Mouse (Mus musculus): ENCODE data around the gene Chfr. TPM values are rescaled to one million over a fixed set of nuclear protein-coding genes. Genes with fewer than 3 reads are reported as not detected.

Chfr gene
- polyA plus RNA-seq (2012; rRNA removed), result 100 and 105 TPM in 2 replicates

GRCm38 (mm10) chr5:110135293-110136086 lies at the start of gene Chfr:
Gene Chfr (plus strand): TSS chr5:110135842.
- 2% methylated on average over 46 of the region's 46 CpGs for WGBS
- Histone ChIP-seq H3K4me1 (ENCODE audit: control insufficient read depth, insufficient read depth, low read length) (no peaks in the 10 kb centered on the region), H3K27me3 (ENCODE audit: control insufficient read depth, insufficient read depth, low read length) (no peaks in the 10 kb centered on the region), H3K27ac (ENCODE audit: insufficient read depth, low read length) (peak within 1 kb of the TSS; percentile 24), H3K4me3 (replicated peaks; ENCODE audit: insufficient read depth, low read depth, low read length) (peak within 1 kb of the TSS; percentile 95)
- peak; percentile 99 for DNase-seq
- no peak for TF ChIP-seq CTCF (IDR thresholded peaks at IDR 0.05; ENCODE audit: borderline replicate concordance, insufficient read depth, low read depth, low read length)
- peak; percentile 74 for TF ChIP-seq POLR2A (IDR thresholded peaks at IDR 0.05; ENCODE audit: borderline replicate concordance, insufficient read depth, low read length)

DNA sequence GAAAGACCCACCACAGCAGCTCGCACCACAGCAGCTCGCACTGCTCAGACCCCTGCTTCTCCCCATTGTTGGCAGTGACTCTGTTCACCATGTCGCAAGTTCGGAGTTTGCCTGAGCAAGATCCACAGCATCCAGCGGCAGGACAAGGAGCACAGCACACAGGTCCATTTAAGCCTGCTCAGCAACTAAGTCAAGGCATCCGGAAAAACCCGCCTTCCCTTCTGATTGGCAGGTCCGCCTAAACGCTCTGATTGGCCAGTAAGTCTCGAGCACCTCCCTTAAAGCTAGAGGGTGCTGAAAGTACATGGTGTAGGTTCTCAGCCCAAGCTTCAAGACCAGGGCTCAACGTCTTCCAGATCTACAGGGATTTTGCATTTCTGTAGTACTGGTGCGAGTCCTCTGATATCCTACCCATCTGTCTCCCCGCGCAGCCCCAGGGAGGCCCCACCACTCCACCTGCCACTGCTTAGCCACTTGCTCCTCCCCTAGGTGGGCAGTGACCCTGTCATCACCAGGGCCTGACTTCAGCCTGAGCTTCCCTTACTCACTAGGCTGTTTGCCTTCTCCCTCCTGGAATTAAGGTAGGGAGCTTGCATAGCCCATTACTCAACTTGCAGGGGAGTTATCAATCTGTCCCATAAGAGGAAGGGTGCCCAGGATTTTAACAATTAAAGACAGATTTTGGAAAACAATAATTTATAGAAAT lies 49.3 kb upstream of the Chfr start:
- no peak for DNase-seq
- Histone ChIP-seq H3K27ac (ENCODE audit: insufficient read depth, low read length) (no peak overlapping the region), H3K4me1 (ENCODE audit: control insufficient read depth, insufficient read depth, low read length) (no peaks in the 10 kb centered on the region), H3K27me3 (ENCODE audit: control insufficient read depth, insufficient read depth, low read length) (no peaks in the 10 kb centered on the region), H3K4me3 (replicated peaks; ENCODE audit: insufficient read depth, low read depth, low read length) (no peak overlapping the region)
- WGBS, result 43% methylated on average over 14 of the region's 14 CpGs
- no peak for TF ChIP-seq POLR2A (IDR thresholded peaks at IDR 0.05; ENCODE audit: borderline replicate concordance, insufficient read depth, low read length)
- no peak for TF ChIP-seq CTCF (IDR thresholded peaks at IDR 0.05; ENCODE audit: borderline replicate concordance, insufficient read depth, low read depth, low read length)

GRCm38 (mm10) chr5:110091546-110091945 lies 44.1 kb upstream of the Chfr start:
- no peak overlapping the region for H3K4me3 ChIP-seq (replicated peaks; ENCODE audit: insufficient read depth, low read depth, low read length)
- WGBS, result 55% methylated on average over 2 of the region's 2 CpGs
- no peak for DNase-seq
- no peak for TF ChIP-seq POLR2A (IDR thresholded peaks at IDR 0.05; ENCODE audit: borderline replicate concordance, insufficient read depth, low read length)
- TF ChIP-seq CTCF (IDR thresholded peaks at IDR 0.05; ENCODE audit: borderline replicate concordance, insufficient read depth, low read depth, low read length), result no peak
- H3K27ac ChIP-seq (ENCODE audit: insufficient read depth, low read length), result no peak overlapping the region
- H3K4me1 ChIP-seq (ENCODE audit: control insufficient read depth, insufficient read depth, low read length), result no peaks in the 10 kb centered on the region
- no peaks in the 10 kb centered on the region for H3K27me3 ChIP-seq (ENCODE audit: control insufficient read depth, insufficient read depth, low read length)

DNA sequence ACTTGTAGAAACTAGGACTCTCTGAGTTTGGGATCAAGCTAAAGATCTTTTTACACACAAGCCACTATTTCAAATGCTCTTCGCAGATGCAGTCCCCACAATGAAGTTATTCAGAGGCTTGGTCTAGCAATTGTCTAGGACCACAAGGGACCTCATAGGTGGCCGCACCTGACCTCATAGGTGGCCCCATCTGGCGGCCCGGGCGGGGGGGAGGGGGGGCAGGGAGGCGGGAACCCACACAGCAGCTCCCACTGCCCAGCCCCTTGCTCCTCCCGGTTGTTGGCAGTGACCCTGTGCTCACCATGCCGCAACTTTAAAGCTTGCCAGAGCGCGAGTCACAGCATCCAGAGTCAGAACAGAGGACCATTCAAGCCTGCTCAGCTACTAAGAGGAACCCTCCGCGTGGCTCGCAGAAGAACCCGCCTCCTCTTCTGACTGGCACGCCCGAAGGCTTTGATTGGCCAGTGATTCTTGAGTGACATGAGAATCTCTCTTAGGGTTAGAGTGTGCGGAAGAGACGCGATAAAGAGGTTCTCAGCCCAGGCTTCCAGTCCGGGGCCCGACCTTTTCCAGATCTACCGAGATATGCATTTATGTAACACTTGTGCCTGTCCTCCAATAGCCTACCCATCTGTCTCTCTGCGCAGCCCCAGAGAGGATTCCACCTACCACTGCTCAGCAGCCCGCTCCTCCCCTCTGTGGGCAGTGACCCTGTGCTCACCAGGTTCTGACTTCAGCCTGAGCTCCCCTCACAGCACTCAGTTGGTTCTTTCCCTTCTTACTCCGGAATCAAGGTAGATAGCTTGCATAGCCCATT lies 41.4 kb upstream of the Chfr start, which contains the start of gene Gm35315:
TSS of gene Gm35315 (minus strand) at position 391 of the 817 bp plus-strand sequence.
- TF ChIP-seq CTCF (IDR thresholded peaks at IDR 0.05; ENCODE audit: borderline replicate concordance, insufficient read depth, low read depth, low read length) (no peak), POLR2A (IDR thresholded peaks at IDR 0.05; ENCODE audit: borderline replicate concordance, insufficient read depth, low read length) (peak; percentile 73; the same call in 1 of the 2 replicates)
- peak within 1 kb of the TSS; percentile 86; the same call in 1 of the 2 replicates for H3K27ac ChIP-seq (ENCODE audit: insufficient read depth, low read length)

DNA sequence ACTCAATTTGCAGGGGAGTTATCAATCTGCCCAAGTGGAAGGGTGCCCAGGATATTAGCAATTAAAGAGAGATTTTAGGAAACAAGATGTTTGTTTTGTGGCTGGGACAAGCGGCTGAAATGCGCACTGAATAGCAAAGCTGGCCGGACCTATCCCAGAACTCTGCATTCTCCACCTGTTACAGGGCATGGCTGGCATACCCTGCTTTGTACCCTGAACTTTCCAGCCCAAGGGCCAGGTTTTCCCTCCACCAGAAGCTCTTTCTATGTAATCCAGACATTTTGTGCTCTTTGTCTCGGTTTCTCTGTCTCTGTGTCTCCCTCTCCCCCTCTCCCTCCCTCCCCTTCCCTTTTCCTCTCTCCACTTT lies 40.8 kb upstream of the Chfr start:
- Histone ChIP-seq H3K27ac (ENCODE audit: insufficient read depth, low read length) (peak overlapping the region; percentile 86; the same call in 1 of the 2 replicates), H3K27me3 (ENCODE audit: control insufficient read depth, insufficient read depth, low read length) (no peaks in the 10 kb centered on the region), H3K4me1 (ENCODE audit: control insufficient read depth, insufficient read depth, low read length) (no peaks in the 10 kb centered on the region), H3K4me3 (replicated peaks; ENCODE audit: insufficient read depth, low read depth, low read length) (peak overlapping the region; percentile 88)
- no peak for DNase-seq
- TF ChIP-seq POLR2A (IDR thresholded peaks at IDR 0.05; ENCODE audit: borderline replicate concordance, insufficient read depth, low read length) (no peak), CTCF (IDR thresholded peaks at IDR 0.05; ENCODE audit: borderline replicate concordance, insufficient read depth, low read depth, low read length) (no peak)
- 2% methylated on average over 4 of the region's 4 CpGs for WGBS

More for the DNA sequence above, 41.4 kb upstream of the Chfr start, which contains the start of gene Gm35315:
- Histone ChIP-seq H3K4me3 (replicated peaks; ENCODE audit: insufficient read depth, low read depth, low read length) (peak within 1 kb of the TSS; percentile 88), H3K27me3 (ENCODE audit: control insufficient read depth, insufficient read depth, low read length) (no peaks in the 10 kb centered on the region), H3K4me1 (ENCODE audit: control insufficient read depth, insufficient read depth, low read length) (no peaks in the 10 kb centered on the region)
- DNase-seq, result peak; percentile 89 to 91
- WGBS, result 1% methylated on average over 24 of the region's 25 CpGs

GRCm38 (mm10) chr5:110098991-110099477 lies 36.6 kb upstream of the Chfr start:
- H3K27me3 ChIP-seq (ENCODE audit: control insufficient read depth, insufficient read depth, low read length), result no peaks in the 10 kb centered on the region
- 20% methylated on average over 1 of the region's 1 CpGs for WGBS
- TF ChIP-seq POLR2A (IDR thresholded peaks at IDR 0.05; ENCODE audit: borderline replicate concordance, insufficient read depth, low read length), result no peak
- no peak for TF ChIP-seq CTCF (IDR thresholded peaks at IDR 0.05; ENCODE audit: borderline replicate concordance, insufficient read depth, low read depth, low read length)

More at GRCm38 (mm10) chr5:110098991-110099477, 36.6 kb upstream of the Chfr start:
- Histone ChIP-seq H3K4me3 (replicated peaks; ENCODE audit: insufficient read depth, low read depth, low read length) (no peak overlapping the region), H3K27ac (ENCODE audit: insufficient read depth, low read length) (no peak overlapping the region), H3K4me1 (ENCODE audit: control insufficient read depth, insufficient read depth, low read length) (peaks cover 9% of the 10 kb centered on the region)
- peak in 1 of 2 experiments; percentile 29 for DNase-seq
